Mouse (Mus musculus) yolk sac, embryonic 10.5 days (tissue): Measurements from ENCODE around the gene Stbd1.

Experiments
- DNase-seq: peaks from one replicate; pipeline ENCODE4 v3.0.0-alpha.2; 2017; ENCODE audit warnings: low spot score

Stbd1 gene

GRCm38 (mm10) chr5:92602691-92603690 is at the start of gene Stbd1:
Gene Stbd1 (plus strand): TSS chr5:92603041.
- peak; percentile 80 for DNase-seq

DNA sequence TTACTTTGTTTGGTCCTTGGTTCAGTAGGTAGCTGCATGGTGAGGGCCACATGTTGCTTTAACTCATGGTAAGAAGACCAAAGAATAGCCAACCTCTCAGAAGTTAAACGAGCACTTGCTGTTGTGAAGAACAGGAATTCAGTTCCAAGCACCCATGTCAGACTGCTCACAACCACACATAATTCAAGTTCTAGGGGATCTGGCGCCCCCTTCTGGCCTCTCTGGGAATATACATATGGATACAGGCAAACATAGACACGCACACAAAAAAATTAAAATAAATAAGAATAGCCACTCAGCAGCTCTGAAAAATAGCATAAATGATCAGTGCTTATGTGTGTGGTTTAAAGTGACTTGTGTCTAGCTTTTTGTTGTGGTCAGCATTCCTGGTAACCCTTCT is 48.9 kb upstream of the Stbd1 start:
- no peak for DNase-seq

DNA sequence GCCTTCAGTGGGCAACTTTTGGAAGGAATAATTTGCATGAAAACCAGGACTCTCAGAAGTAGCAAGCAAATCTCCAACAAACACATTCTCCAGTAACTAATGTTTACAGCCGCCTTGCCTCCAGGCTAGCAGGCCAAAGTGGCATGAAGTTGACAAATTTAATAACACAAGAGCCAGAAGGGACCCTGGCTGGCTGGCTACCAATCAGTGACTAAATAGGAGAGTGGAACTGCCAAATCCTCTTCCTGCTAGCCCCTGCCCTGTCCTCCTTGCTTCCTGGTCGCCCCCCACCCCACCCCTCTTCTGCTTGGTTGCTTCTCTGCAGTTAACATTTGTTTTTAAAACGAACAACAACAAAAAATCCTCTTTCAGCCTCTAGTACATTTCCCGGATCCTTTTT is 48.4 kb upstream of the Stbd1 start:
- DNase-seq: no peak

- no peak for DNase-seq
These were observed 47.8 kb upstream of the Stbd1 start, which contains the start of gene Fam47e for GRCm38 (mm10) chr5:92554891-92555511. Gene Fam47e (plus strand): TSS chr5:92555069.

DNA sequence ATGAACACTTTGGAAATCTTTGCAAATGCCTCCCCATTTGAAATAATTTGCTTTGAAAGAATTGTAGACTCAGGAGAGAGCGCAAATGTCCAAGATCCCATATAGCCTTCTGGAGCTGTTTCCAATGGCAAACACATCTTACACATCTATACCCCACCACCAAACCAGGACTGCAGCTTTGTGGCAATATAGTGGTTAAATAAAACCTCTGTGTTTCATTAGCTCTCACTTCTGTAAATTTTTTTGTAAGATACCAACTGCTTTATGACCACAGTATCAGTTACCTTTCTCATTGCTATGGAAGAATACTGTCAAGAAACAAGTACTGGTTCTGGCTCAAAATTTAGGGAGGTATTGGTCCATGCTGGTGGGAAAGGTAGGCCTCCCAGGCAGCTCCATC is 46.9 kb upstream of the Stbd1 start:
- no peak for DNase-seq

DNA sequence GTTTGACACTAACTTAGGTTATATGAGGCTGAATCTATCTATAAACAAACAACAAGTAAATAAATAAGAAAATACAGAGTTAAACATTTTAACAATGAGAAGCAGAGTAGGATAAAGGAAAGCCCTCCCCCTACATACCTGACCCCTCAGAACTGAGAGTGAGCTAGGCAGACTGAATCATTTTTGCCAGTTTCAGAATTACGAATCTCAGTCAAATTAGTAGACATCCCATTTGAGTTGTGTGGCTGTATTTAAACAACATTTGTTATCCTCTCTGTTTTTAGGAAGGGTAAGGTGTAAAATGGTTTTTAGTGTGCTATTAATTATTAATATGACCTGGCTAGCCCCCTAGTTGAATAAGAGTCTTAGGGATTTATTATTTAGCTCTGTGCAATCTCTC is 45.3 kb upstream of the Stbd1 start:
- no peak for DNase-seq

- DNase-seq: no peak
These were observed 42.6 kb upstream of the Stbd1 start for GRCm38 (mm10) chr5:92560201-92560600.

DNA sequence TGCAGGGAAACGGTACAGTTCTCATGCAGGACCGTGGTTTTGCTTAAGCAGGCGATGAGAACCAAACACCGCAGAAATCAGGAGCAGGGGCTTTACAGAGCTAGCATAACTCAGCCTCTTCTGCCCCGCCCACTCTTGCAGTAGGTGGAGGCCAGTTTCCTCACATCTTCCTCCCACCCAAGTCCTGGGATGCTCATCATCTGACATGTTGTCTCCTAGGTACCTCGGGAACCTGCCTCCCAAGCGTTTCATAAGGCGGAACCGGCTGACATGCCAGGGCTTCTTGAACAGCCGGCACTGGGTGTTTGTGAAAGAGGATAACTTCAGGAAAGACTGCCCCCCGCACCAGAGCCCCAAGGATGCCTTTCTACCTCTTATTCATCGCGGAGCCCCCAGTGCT is 40.8 kb upstream of the Stbd1 start:
- DNase-seq: no peak

- DNase-seq: peak; percentile 78
These were observed 31.6 kb upstream of the Stbd1 start for GRCm38 (mm10) chr5:92571232-92571631.

- no peak for DNase-seq
These were observed 23.3 kb upstream of the Stbd1 start for GRCm38 (mm10) chr5:92579559-92579958.

- DNase-seq: no peak
These were observed 16.9 kb upstream of the Stbd1 start for GRCm38 (mm10) chr5:92585932-92586331.

- DNase-seq: no peak
These were observed 7.8 kb upstream of the Stbd1 start for GRCm38 (mm10) chr5:92595026-92595425.

GRCm38 (mm10) chr5:92596865-92597264 is 6.0 kb upstream of the Stbd1 start:
- no peak for DNase-seq

DNA sequence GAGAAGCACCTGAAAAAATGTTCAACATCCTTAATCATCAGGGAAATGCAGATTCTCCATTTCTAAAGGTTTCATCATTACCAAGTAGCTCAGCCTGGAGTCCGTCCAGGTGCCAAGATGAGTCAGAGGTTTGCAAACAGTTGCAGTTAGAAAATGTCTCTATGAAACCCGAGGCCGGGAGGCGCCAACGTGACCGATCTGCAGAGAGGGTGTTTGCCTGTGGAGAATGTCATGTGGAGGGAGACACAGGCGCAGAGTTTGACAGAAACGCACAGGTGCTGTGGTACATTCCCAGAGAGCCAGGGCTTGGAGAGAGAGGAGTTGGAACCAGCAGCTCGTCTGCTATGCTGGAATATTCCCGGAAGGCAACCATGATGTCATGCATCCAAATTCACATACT is 3.8 kb upstream of the Stbd1 start:
- no peak for DNase-seq

- no peak for DNase-seq
These were observed 1.8 kb downstream of the Stbd1 start for GRCm38 (mm10) chr5:92604452-92605247.

- no peak for DNase-seq
These were observed 4.8 kb downstream of the Stbd1 start for GRCm38 (mm10) chr5:92607492-92608229.

GRCm38 (mm10) chr5:92612756-92613155 is 9.9 kb downstream of the Stbd1 start:
- DNase-seq: no peak

GRCm38 (mm10) chr5:92621883-92622282 is 19.0 kb downstream of the Stbd1 start:
- no peak for DNase-seq

- no peak for DNase-seq
These were observed 25.1 kb downstream of the Stbd1 start for GRCm38 (mm10) chr5:92627896-92628295.

- DNase-seq: no peak
These were observed 30.7 kb downstream of the Stbd1 start for GRCm38 (mm10) chr5:92633526-92633925.

- DNase-seq: no peak
These were observed 32.1 kb downstream of the Stbd1 start for GRCm38 (mm10) chr5:92634916-92635315.

DNA sequence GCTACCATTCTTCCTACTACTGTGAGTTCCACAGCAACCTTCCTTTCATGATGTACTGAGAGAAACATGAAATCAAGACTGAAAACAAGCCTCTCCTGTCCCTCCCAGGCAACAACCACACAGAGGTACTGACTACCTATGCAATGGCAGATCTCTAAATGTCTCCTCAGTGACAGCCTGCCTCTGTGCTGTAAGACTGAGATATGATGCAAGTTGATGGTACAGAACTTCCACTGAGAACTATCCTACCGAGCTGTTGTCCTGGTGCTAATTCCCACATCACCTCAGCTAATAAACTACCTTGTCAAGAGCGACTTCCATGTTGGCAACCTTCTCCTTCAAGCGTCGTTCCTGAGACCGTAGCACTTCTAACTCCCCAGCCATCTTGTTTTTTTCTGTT is 33.0 kb downstream of the Stbd1 start:
- DNase-seq: no peak
